Mouse (Mus musculus) T-helper 2 cell (primary cell): ENCODE data around the gene Ndufv1.
"Not testable (repeated sequence)": the region's sequence is repeated elsewhere in the genome, so short reads cannot be mapped to it uniquely, and the experiment has no call there.

Experiments
- in situ Hi-C: fragments of 300-600 bp; cut with MboI, MseI; formaldehyde crosslinking; loops from one replicate; pipeline ENCODE4 v1.15.1; 2025; ENCODE audit warnings: high pct_unique_total_duplicates

Gene Ndufv1

DNA sequence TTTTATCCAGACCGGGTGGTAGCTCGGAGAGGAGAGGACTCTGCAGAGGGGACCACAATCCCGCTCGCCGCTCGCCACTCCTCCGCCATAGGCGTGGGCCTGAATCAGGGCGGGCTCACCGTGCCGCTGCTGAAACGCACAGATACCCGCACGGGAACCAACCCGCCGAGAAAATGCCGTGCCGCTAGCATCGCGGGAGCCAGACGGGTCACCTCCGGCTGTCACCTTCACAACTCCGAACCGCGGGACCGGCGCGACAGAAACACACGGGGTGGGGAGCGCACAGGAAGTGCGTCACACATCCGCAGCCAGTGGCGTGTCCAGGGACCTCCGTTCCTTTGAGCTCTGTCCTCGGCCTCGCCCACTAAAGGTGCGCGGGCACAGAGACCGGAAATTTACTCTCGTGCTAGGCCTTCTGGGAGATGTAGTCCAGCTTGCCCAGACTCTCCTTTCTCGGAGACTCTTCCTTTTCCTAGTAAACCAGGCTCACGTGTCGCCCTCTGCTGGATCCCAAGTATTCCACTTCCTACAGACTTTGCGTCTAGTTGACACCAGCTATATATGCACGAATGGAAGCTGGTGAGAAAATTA lies at the start of gene Ndufv1:
Ndufv1 (minus strand) TSS at position 375 of the 591 bp plus-strand sequence.
- in situ Hi-C loops = no loop called here

- in situ Hi-C loops = no loop called here
Measured at GRCm38 (mm10) chr19:4060899-4061465, 48.4 kb upstream of the Ndufv1 start.

GRCm38 (mm10) chr19:4060044-4060898 lies 47.7 kb upstream of the Ndufv1 start:
- in situ Hi-C loops = not testable (repeated sequence)

GRCm38 (mm10) chr19:4059069-4059740 lies 46.6 kb upstream of the Ndufv1 start, which contains the start of gene Gstp3:
Gstp3 (minus strand) TSS chr19:4059569.
- in situ Hi-C loops = loop anchor here (5.0 kb wide), 2 partner anchors 33 to 78 kb away; partner anchors contain the start of gene Gpr152

DNA sequence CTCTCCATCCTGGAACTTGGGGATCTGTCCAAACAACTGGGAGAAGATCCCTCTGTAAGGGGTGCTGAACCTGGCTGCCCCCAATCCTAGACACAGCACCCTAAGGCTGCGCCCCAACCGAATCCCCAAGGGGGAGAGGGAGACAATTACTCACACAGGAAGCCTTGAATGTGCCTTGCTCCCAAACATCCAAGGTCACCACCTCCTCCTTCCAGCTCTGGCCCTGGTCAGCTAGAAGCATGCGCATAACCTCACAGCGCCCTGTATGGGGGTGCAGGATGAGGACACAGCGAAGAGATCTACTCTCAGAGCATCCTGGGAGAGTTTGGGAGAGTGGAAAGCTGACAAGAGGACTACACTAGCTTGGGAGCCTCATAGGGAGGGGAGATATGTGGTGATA lies 46.0 kb upstream of the Ndufv1 start:
- in situ Hi-C loops = loop anchor here (5.0 kb wide), 2 partner anchors 34 to 79 kb away; partner anchors contain the start of gene Gpr152

DNA sequence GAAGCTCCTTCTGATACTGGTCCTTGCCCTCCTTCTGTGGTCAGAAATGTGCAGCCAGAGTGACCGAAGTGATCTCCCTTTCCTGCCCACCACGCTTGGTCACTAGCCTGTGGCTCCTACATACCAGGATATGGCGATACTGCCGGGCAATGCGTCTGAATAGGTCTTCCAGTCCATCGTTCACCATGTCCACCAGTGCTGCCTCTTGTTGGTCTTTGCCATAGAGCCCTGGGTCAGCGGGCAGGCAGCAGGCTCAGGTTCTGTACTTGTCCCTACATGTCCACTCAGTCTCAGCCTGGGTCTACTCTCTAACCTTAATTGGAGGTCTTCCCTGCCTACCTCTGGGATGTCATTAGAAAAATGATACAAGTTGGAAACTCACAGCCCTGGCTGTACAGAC lies 45.4 kb upstream of the Ndufv1 start:
- in situ Hi-C loops = loop anchor here (5.0 kb wide), 2 partner anchors 34 to 79 kb away; partner anchors contain the start of gene Gpr152

DNA sequence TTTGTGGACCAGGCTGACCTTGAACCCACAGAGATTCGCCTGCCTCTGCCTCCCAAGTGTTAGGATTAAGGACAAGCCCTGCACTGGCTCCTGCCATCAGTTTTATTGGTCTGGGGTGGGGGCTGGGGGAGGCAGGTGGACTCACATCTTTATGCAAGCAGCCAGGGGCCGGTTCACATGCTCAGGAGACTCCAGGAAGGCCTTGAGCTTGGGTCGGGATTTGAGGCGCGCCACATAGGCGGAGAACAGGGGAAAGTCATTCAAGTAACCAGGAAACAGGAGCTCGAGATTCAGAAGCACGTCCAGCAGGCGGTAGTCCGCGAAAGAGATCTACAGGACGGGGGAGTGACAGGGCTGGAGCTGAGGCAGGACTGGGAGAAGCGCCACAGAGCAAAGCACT lies 44.8 kb upstream of the Ndufv1 start:
- in situ Hi-C loops = loop anchor here (5.0 kb wide), 2 partner anchors 35 to 80 kb away; partner anchors contain the start of gene Gpr152

- in situ Hi-C loops = loop anchor here (5.0 kb wide), 2 partner anchors 36 to 81 kb away; partner anchors contain the start of gene Gpr152
Measured at GRCm38 (mm10) chr19:4056727-4057126, 44.1 kb upstream of the Ndufv1 start.

GRCm38 (mm10) chr19:4055947-4056693 lies 43.5 kb upstream of the Ndufv1 start:
- in situ Hi-C loops = loop anchor here (5.0 kb wide), 2 partner anchors 36 to 81 kb away; partner anchors contain the start of gene Gpr152

- in situ Hi-C loops = loop anchor here (5.0 kb wide), 2 partner anchors 37 to 82 kb away; partner anchors contain the start of gene Gpr152
Measured at GRCm38 (mm10) chr19:4055216-4055946, 42.8 kb upstream of the Ndufv1 start.

DNA sequence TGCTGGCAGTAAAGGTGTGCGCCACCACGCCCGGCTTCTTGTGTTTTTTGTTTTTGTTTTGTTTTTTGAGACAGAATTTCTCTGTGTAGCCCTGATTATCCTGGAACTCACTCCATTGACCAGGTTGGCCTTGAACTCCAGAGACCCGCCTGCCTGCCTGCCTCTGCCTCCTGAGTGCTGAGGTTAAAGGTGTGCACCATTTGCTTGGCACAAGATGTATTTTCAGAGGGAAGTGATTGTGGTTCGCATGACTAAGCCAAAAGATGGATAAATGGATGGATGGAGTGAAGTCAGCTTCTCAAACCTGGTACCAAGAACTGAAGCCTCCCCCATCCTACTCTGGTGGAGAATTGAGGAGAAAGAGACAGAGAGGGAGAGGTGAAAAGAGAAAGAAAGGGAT lies 42.0 kb upstream of the Ndufv1 start:
- in situ Hi-C loops = loop anchor here (5.0 kb wide), 2 partner anchors 38 to 83 kb away; partner anchors contain the start of gene Gpr152

DNA sequence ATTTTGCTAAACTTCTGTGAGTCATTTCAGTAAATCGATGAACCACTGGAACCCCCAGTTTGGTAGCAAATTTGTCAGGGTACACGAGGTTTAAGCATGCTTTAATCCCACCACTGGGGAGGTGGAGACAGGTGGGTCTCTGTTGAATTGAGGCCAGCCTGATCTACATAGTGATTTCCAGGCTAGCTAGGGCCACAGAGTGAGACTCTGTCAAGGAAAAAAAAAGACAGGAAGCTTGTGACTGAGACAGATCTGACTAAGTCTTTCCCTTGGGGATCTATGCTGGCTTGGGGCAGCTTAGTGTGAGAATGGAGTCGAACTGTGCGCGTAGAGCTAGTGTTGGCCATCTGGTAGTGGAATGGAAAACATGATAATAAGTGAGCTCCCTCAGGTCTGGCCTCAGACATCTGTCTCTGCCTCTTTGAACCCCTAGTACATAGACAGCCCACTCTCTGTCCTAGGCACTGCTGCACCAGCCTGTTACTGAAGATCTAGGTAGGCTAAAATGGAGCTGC lies 40.0 kb upstream of the Ndufv1 start:
- in situ Hi-C loops = no loop called here

DNA sequence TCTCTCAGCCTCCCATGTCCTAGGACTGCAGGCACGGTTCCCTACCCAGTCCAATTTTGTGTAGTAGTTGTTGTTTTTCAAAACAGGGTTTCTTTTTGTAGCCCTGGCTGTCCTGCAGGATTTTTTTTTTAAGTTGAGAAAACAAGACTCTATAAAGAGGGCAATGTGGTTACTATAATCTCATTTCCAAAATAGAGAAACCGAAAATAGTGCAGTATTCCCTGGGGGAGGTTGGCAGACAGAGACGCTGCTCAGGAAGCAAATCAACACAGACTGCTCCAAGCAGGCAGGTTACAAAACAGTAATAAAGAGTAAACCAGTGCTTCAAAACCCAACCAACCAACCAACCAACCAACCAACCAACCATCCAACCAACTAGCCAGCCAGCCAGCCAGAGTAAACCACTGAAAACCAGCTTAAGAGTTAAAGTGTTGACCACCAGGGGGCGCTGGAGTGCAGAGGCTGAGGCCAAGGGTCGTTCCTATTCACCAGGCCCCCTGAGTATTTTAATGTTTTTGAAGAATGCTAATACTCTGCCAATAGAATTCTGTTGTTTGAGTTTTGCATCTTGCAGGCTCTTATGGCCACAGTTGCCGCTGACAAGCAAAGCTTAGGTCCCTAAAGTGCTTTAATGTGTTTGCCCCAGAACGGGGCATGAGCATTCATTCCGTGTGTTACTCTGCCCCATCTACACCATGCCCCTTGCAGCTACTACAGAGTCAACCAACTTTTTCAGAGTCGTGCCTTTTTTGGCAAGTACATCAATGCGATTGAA lies 39.3 kb upstream of the Ndufv1 start:
- in situ Hi-C loops = no loop called here

- in situ Hi-C loops = no loop called here
Measured at GRCm38 (mm10) chr19:4051016-4051415, 38.4 kb upstream of the Ndufv1 start.

DNA sequence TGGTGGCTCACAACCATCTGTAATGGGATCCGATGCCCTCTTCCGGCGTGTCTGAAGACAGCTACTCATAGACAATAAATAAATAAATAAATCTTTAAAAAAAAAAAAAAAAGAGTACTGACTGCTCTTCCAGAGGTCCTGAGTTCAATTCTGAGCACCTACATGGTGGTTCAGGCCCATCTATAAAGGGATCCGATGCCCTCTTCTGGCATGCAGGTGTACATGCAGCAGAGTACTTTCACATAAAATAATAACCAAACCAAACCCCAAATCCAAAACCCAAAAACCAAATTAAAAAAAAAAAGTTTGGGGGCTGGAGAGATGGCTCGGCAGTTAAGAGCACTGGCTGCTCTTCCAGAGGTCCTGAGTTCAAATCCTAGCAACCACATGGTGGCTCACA lies 36.5 kb upstream of the Ndufv1 start:
- in situ Hi-C loops = not testable (repeated sequence)

DNA sequence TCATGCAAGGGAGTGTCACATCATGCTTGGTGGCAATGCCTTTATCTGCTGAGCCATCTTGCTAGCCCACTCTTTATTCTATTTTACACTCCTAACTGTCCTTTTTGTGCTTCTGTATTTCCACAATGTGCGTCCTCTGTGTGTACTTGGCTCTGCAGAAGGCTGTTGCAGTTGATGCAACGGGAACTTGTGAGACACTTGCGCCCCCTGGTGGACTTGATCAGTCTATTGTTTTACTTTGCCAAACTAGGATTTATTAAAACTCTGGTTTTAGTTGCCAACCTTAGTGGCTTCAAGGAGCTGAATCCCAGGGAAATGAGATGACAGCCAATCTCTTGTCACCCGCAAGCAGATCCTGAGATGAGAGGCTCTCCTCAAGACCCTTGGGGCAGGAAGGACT lies 35.3 kb upstream of the Ndufv1 start:
- in situ Hi-C loops = no loop called here

- in situ Hi-C loops = no loop called here
Measured at GRCm38 (mm10) chr19:4046866-4047254, 34.3 kb upstream of the Ndufv1 start.

GRCm38 (mm10) chr19:4045966-4046865 lies 33.6 kb upstream of the Ndufv1 start, which contains the start of gene Gstp2:
Gstp2 (minus strand) TSS chr19:4046023.
- in situ Hi-C loops = no loop called here
